Comparison of ENCODE assay signal across 8 mouse cellular contexts in genomic region chr11:52396597-52397188, GRCm38 (mm10). TPM values are rescaled to one million over a fixed set of nuclear protein-coding genes. Genes with fewer than 3 reads are reported as not detected.
A peak's percentile ranks its signal among the peaks of the same experiment; 100 is the strongest.
DNase-seq lines count a peak whose midpoint lies in the region; ATAC-seq and TF ChIP-seq lines count a peak whose summit lies in the region.

No protein-coding gene starts in this region.

- no peaks in the 10 kb centered on the region for H3K9me3 ChIP-seq in forebrain, postnatal 0 days (ENCODE audit: low read length)
- no peaks in the 10 kb centered on the region for H3K9me3 ChIP-seq in liver, embryonic 16.5 days (replicated peaks; ENCODE audit: control insufficient read depth, low read length)

- no peak for TF ChIP-seq CTCF in forebrain, postnatal 0 days (IDR thresholded peaks at IDR 0.05; ENCODE audit: low read depth)
- TF ChIP-seq CTCF in olfactory bulb, adult 2 months (IDR thresholded peaks at IDR 0.05; ENCODE audit: insufficient read depth, low read depth, low read length): no peak

- WGBS in forebrain, postnatal 0 days: 2% methylated on average over 33 of the region's 33 CpGs
- WGBS in liver, embryonic 16.5 days (ENCODE audit: insufficient replicate concordance): 1% methylated on average over 33 of the region's 33 CpGs
- 2% methylated on average over 33 of the region's 33 CpGs for WGBS in olfactory bulb, adult 2 months

- peak overlapping the region; percentile 95 for H3K9ac ChIP-seq in forebrain, postnatal 0 days
- H3K9ac ChIP-seq in liver, embryonic 16.5 days (ENCODE audit: low read depth, low read length): peak overlapping the region; percentile 92

- peak overlapping the region; percentile 90 for H3K27ac ChIP-seq in forebrain, postnatal 0 days (ENCODE audit: low read depth, low read length)
- H3K27ac ChIP-seq in liver, embryonic 16.5 days (ENCODE audit: low read length): peak overlapping the region; percentile 85
- H3K27ac ChIP-seq in olfactory bulb, adult 2 months (ENCODE audit: insufficient read depth, low read depth, low read length): peak overlapping the region; percentile 37; the same call in 1 of the 2 replicates

- peak overlapping the region; percentile 97 for H3K4me3 ChIP-seq in forebrain, postnatal 0 days (ENCODE audit: low read depth, low read length)
- peak overlapping the region; percentile 94 for H3K4me3 ChIP-seq in liver, embryonic 16.5 days (ENCODE audit: low read depth, low read length)
- peak overlapping the region; percentile 60 for H3K4me3 ChIP-seq in olfactory bulb, adult 2 months (ENCODE audit: insufficient read depth, low read depth, low read length)

- ATAC-seq in forebrain, postnatal 0 days: peak; percentile 77
- peak; percentile 69 for ATAC-seq in liver, embryonic 16.5 days (ENCODE audit: low read depth)

- DNase-seq in lung, adult 18-20 months: peak; percentile 45 to 47
- no peak for DNase-seq in lung, postnatal 14 days
- DNase-seq in brain, adult 2 months (ENCODE audit: low read depth, low spot score): peak; percentile 26
- DNase-seq in forebrain, postnatal 0 days: peak; percentile 18
- no peak for DNase-seq in left cerebral cortex, adult 11 months (ENCODE audit: low spot score)
- DNase-seq in spleen, postnatal 4 days (ENCODE audit: low spot score in 2 of 2): no peak

- no peak; the same call in 1 of the 2 replicates for TF ChIP-seq POLR2A in olfactory bulb, adult 2 months (IDR thresholded peaks at IDR 0.05; ENCODE audit: insufficient read depth, low read depth, low read length)

- H3K27me3 ChIP-seq in forebrain, postnatal 0 days (ENCODE audit: insufficient read depth, low read length): no peaks in the 10 kb centered on the region
- H3K27me3 ChIP-seq in liver, embryonic 16.5 days (ENCODE audit: control insufficient read depth, insufficient read depth, low read depth, low read length): no peaks in the 10 kb centered on the region

- H3K36me3 ChIP-seq in forebrain, postnatal 0 days (ENCODE audit: insufficient read depth): no peaks in the 10 kb centered on the region
- no peaks in the 10 kb centered on the region for H3K36me3 ChIP-seq in liver, embryonic 16.5 days (ENCODE audit: control insufficient read depth, insufficient read depth)

- H3K4me1 ChIP-seq in forebrain, postnatal 0 days (ENCODE audit: insufficient read depth): no peaks in the 10 kb centered on the region
- peaks cover 21% of the 10 kb centered on the region for H3K4me1 ChIP-seq in liver, embryonic 16.5 days (ENCODE audit: control insufficient read depth, low read depth, low read length)
- H3K4me1 ChIP-seq in olfactory bulb, adult 2 months (ENCODE audit: control insufficient read depth, insufficient read depth, low read length): peaks cover 11% of the 10 kb centered on the region

- peak overlapping the region; percentile 69 for H3K4me2 ChIP-seq in forebrain, postnatal 0 days (ENCODE audit: low read depth)
- H3K4me2 ChIP-seq in liver, embryonic 16.5 days (ENCODE audit: low read depth, low read length): peak overlapping the region; percentile 73

RNA-seq across cellular contexts. Expression of gene 9530068E07Rik, which starts 0.5 kb away (rescaled TPM):
- total RNA-seq in forebrain, postnatal 0 days (2014; rRNA removed): 97.9 and 115 TPM in 2 replicates
- polyA plus RNA-seq in forebrain, postnatal 0 days (2015; fragmentation: Nextera tagmentation; extraction: Ambion mirVana): 119 and 127 TPM in 2 replicates
- polyA plus RNA-seq in liver, embryonic 16.5 days (2015; fragmentation: Nextera tagmentation; extraction: Ambion mirVana): 54.4 and 54.6 TPM in 2 replicates
- polyA plus RNA-seq in olfactory bulb, adult 2 months (2012; ENCODE audit: insufficient read depth, insufficient read length, low replicate concordance, missing spikeins): not detected in 2 replicates

RNA-seq across cellular contexts. Expression of gene Vdac1, which starts 36.0 kb away (rescaled TPM):
- 306 and 330 TPM in 2 replicates for total RNA-seq in forebrain, postnatal 0 days (2014; rRNA removed)
- 327 and 401 TPM in 2 replicates for polyA plus RNA-seq in forebrain, postnatal 0 days (2015; fragmentation: Nextera tagmentation; extraction: Ambion mirVana)
- 120 and 121 TPM in 2 replicates for polyA plus RNA-seq in liver, embryonic 16.5 days (2015; fragmentation: Nextera tagmentation; extraction: Ambion mirVana)
- polyA plus RNA-seq in olfactory bulb, adult 2 months (2012; ENCODE audit: insufficient read depth, insufficient read length, low replicate concordance, missing spikeins): 374 TPM in 1 of 2 replicates, not detected in the other

Comparison
In these comparisons a context has a peak if more than half of its experiments do, and no peak if none do; other contexts are left out.
1. DNase-seq: peak in lung, adult 18-20 months (2 of 2), brain, adult 2 months (single experiment) and forebrain, postnatal 0 days (single experiment); none in lung, postnatal 14 days (single experiment), left cerebral cortex, adult 11 months (single experiment) and spleen, postnatal 4 days (0 of 2).
2. H3K27ac ChIP-seq: peak in every context shown above with its lines; median percentile 90 in forebrain, postnatal 0 days; 85 in liver, embryonic 16.5 days; 37 in olfactory bulb, adult 2 months.
3. Peak in every context shown above with its lines, with median percentiles within 50 percentile points of each other: H3K4me3 ChIP-seq.